Mouse (Mus musculus) intestine, embryonic 16.5 days (tissue): Measurements from ENCODE around the gene Vps53. TPM values are rescaled to one million over a fixed set of nuclear protein-coding genes. Genes with fewer than 3 reads are reported as not detected.

Source experiments
- ATAC-seq: fragments of 200-750 bp; cut with Nextera tagmentation; 2 replicates; pipeline ENCODE4 v1.8.0; 2017; ENCODE audit warnings: moderate TSS enrichment, moderate library complexity
- H3K27ac ChIP-seq: fragments of 300-500 bp; sonication (generic); 2 replicates; pipeline ENCODE4 v1.5.1; 2014; ENCODE audit warnings: mild to moderate bottlenecking, low read length
- H3K27me3 ChIP-seq: fragments of 300-500 bp; sonication (generic); replicated peaks from 2 replicates; pipeline ENCODE4 v1.6.1; 2014; ENCODE audit warnings: low read length, control low read depth, mixed read lengths; ENCODE audit not compliant: control insufficient read depth, insufficient read depth
- H3K36me3 ChIP-seq: fragments of 300-500 bp; sonication (generic); 2 replicates; pipeline ENCODE4 v1.6.1; 2014; ENCODE audit warnings: low read length, control low read depth; ENCODE audit not compliant: control insufficient read depth, insufficient read depth
- H3K4me1 ChIP-seq: fragments of 300-500 bp; sonication (generic); 2 replicates; pipeline ENCODE4 v1.6.1; 2014; ENCODE audit warnings: low read length, control low read depth, mixed read lengths; ENCODE audit not compliant: control insufficient read depth, insufficient read depth
- H3K4me2 ChIP-seq: fragments of 300-500 bp; sonication (generic); 2 replicates; pipeline ENCODE4 v1.6.1; 2014; ENCODE audit warnings: low read depth, low read length, control low read depth
- H3K4me3 ChIP-seq: fragments of 300-500 bp; sonication (generic); 2 replicates; pipeline ENCODE4 v1.5.1; 2014; ENCODE audit warnings: mild to moderate bottlenecking, low read length
- H3K9ac ChIP-seq: fragments of 300-500 bp; sonication (generic); 2 replicates; pipeline ENCODE4 v1.6.1; 2014; ENCODE audit warnings: low read depth, low read length
- H3K9me3 ChIP-seq: fragments of 300-500 bp; sonication (generic); 2 replicates; pipeline ENCODE4 v1.6.1; 2016; ENCODE audit warnings: low read length, control low read depth; ENCODE audit not compliant: control insufficient read depth
- WGBS: fragments of 180-500 bp; shearing (Covaris S2); extraction: QIAGEN DNeasy Blood & Tissue Kit; methylation state at CpG from one replicate; pipeline ENCODE4 v1.1.7; 2014; 5-methylcytosine and 5-hydroxymethylcytosine counted together
- polyA plus RNA-seq: library from polyadenylated mRNA; unstranded; fragments of >200 nt; fragmentation: Nextera tagmentation; extraction: Ambion mirVana; gene quantifications from 2 replicates; pipeline ENCODE4 v1.2.1, GENCODE M21; 2015

Vps53 gene
- polyA plus RNA-seq, 1 experiment from 2014 or later = 55.9 TPM

- ATAC-seq = peak; percentile 42; the same call in 1 of the 2 replicates
- H3K4me2 ChIP-seq = no peak overlapping the region
- H3K9me3 ChIP-seq = no peaks in the 10 kb centered on the region
- peaks cover 10% of the 10 kb centered on the region; the same call in 1 of the 2 replicates for H3K4me1 ChIP-seq
- no peak overlapping the region for H3K27ac ChIP-seq
- H3K9ac ChIP-seq = no peak overlapping the region
- WGBS = 44% methylated on average over 3 of the region's 3 CpGs
- no peaks in the 10 kb centered on the region for H3K27me3 ChIP-seq
- H3K36me3 ChIP-seq = no peaks in the 10 kb centered on the region
- no peak overlapping the region for H3K4me3 ChIP-seq
Observed at GRCm38 (mm10) chr11:76001237-76001878, 178.1 kb downstream of the Vps53 start.

- no peak overlapping the region for H3K27ac ChIP-seq
- no peak overlapping the region for H3K9ac ChIP-seq
- no peaks in the 10 kb centered on the region for H3K27me3 ChIP-seq
- H3K4me1 ChIP-seq = peaks cover 10% of the 10 kb centered on the region; the same call in 1 of the 2 replicates
- ATAC-seq = no peak
- H3K4me3 ChIP-seq = no peak overlapping the region
- no peaks in the 10 kb centered on the region for H3K9me3 ChIP-seq
- WGBS = 85% methylated on average over 5 of the region's 5 CpGs
- H3K4me2 ChIP-seq = no peak overlapping the region
- no peaks in the 10 kb centered on the region for H3K36me3 ChIP-seq
Observed at GRCm38 (mm10) chr11:76000701-76001100, 178.7 kb downstream of the Vps53 start.

GRCm38 (mm10) chr11:75999440-76000155 lies 179.8 kb downstream of the Vps53 start, which contains the start of gene 1700016K19Rik:
Gene 1700016K19Rik, plus strand, starts transcription at chr11:75999912.
- no peaks in the 10 kb centered on the region for H3K27me3 ChIP-seq
- H3K9ac ChIP-seq = peak within 1 kb of the TSS; percentile 69
- peak within 1 kb of the TSS; percentile 74 for H3K4me3 ChIP-seq
- H3K27ac ChIP-seq = no peak within 1 kb of the TSS
- H3K36me3 ChIP-seq = no peaks in the 10 kb centered on the region
- ATAC-seq = peak; percentile 85
- 13% methylated on average over 34 of the region's 36 CpGs for WGBS
- H3K9me3 ChIP-seq = no peaks in the 10 kb centered on the region
- H3K4me2 ChIP-seq = peak within 1 kb of the TSS; percentile 87
- H3K4me1 ChIP-seq = peaks cover 10% of the 10 kb centered on the region; the same call in 1 of the 2 replicates

Other genes starting within 250 kb of the Vps53 start
- 20.1 and 21.1 TPM in 2 replicates for gene Rph3al, start 241.2 kb downstream of the Vps53 start, polyA plus RNA-seq
- 2.1 and 2.6 TPM in 2 replicates for gene 1700016K19Rik, start 179.7 kb downstream of the Vps53 start, polyA plus RNA-seq
- gene Rflnb, start 151.9 kb downstream of the Vps53 start, polyA plus RNA-seq = 43.3 and 48.8 TPM in 2 replicates
- 104 TPM in 2 replicates for gene Fam57a, start within 50 bp of the Vps53 start, polyA plus RNA-seq
- 0.86 and 1.1 TPM in 2 replicates for gene Dbil5, start 38.0 kb upstream of the Vps53 start, polyA plus RNA-seq
- 26.6 and 29.4 TPM in 2 replicates for gene Gemin4, start 38.0 kb upstream of the Vps53 start, polyA plus RNA-seq
- 22.9 and 29.2 TPM in 2 replicates for gene Mrm3, start 64.1 kb upstream of the Vps53 start, polyA plus RNA-seq
- 119 and 129 TPM in 2 replicates for gene Glod4, start 64.1 kb upstream of the Vps53 start, polyA plus RNA-seq
- gene Nxn, start 219.5 kb upstream of the Vps53 start, polyA plus RNA-seq = 20.1 and 25.7 TPM in 2 replicates
- gene Timm22, start 227.3 kb upstream of the Vps53 start, polyA plus RNA-seq = 92.8 and 96.6 TPM in 2 replicates